Mouse (Mus musculus) hindbrain, embryonic 12.5 days (tissue): ENCODE data around the gene Bcdin3d. TPM values are rescaled to one million over a fixed set of nuclear protein-coding genes. Genes with fewer than 3 reads are reported as not detected.
A peak's percentile ranks its signal among the peaks of the same experiment; 100 is the strongest.
"Not testable (repeated sequence)": the region's sequence is repeated elsewhere in the genome, so short reads cannot be mapped to it uniquely, and the experiment has no call there.

ENCODE experiments used
- ATAC-seq: fragments of 200-750 bp; cut with Nextera tagmentation; 2 replicates; pipeline ENCODE4 v1.8.0; 2017; ENCODE audit warnings: moderate TSS enrichment; ENCODE audit not compliant: low FRiP score
- H3K27ac ChIP-seq: fragments of 300-500 bp; sonication (generic); 2 replicates; pipeline ENCODE4 v1.5.1; 2016; ENCODE audit warnings: mild to moderate bottlenecking
- H3K27me3 ChIP-seq: fragments of 300-500 bp; sonication (generic); 2 replicates; pipeline ENCODE4 v1.6.1; 2016; ENCODE audit warnings: mild to moderate bottlenecking
- H3K36me3 ChIP-seq: fragments of 300-500 bp; sonication (generic); 2 replicates; pipeline ENCODE4 v1.6.1; 2016; ENCODE audit warnings: mild to moderate bottlenecking
- H3K4me1 ChIP-seq: fragments of 300-500 bp; sonication (generic); 2 replicates; pipeline ENCODE4 v1.6.1; 2016
- H3K4me2 ChIP-seq: fragments of 300-500 bp; sonication (generic); replicated peaks from 2 replicates; pipeline ENCODE4 v1.6.1; 2016; ENCODE audit warnings: mild to moderate bottlenecking
- H3K4me3 ChIP-seq: fragments of 300-500 bp; sonication (generic); 2 replicates; pipeline ENCODE4 v1.5.1; 2016; ENCODE audit warnings: mild to moderate bottlenecking
- H3K9ac ChIP-seq: fragments of 300-500 bp; sonication (generic); 2 replicates; pipeline ENCODE4 v1.6.1; 2016; ENCODE audit warnings: mild to moderate bottlenecking, moderate library complexity
- H3K9me3 ChIP-seq: fragments of 300-500 bp; sonication (generic); replicated peaks from 2 replicates; pipeline ENCODE4 v1.6.1; 2016; ENCODE audit warnings: mild to moderate bottlenecking
- WGBS: fragments of 180-500 bp; shearing (Covaris S2); methylation state at CpG from one replicate; pipeline ENCODE4 v1.1.7; 2016; 5-methylcytosine and 5-hydroxymethylcytosine counted together
- polyA plus RNA-seq: library from polyadenylated mRNA; unstranded; fragments of >200 nt; fragmentation: Nextera tagmentation; extraction: Ambion mirVana; gene quantifications from 2 replicates; pipeline ENCODE4 v1.2.1, GENCODE M21; 2016

Bcdin3d gene
- polyA plus RNA-seq, 1 experiment from 2014 or later = 18.9 TPM

GRCm38 (mm10) chr15:99453153-99453900, 21.2 kb downstream of the Bcdin3d start:
- H3K27ac ChIP-seq = no peak overlapping the region
- H3K36me3 ChIP-seq = peaks cover 3% of the 10 kb centered on the region; the same call in 1 of the 2 replicates

DNA sequence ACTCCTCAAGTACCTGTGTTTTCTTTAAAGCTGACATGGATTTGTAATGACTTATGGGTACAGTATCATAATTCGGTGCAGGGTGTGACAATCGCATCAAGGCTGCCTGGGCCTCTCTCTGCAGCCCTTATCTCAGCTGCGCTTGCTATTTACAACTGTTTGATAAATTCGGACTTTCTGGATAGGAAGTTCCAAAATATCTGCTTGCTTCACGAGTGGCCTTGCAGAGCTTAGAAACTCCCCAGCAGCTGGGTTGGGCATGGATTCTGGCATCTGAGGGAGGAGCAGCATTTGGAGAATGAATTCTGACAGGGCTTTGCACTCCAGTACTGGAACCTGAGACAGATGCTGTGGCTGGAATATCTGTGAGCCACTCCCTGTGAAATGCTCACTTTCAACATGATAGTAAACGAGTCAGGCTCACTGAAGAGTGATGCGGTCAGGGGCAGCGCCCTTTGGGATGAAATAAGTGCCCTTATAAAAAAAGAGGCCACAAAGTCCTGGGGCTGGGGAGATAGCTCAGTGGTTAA, 24.7 kb downstream of the Bcdin3d start:
- Histone ChIP-seq H3K27me3 (no peaks in the 10 kb centered on the region), H3K36me3 (0 out of 2 replicates have a peak, but pooled peaks cover 5% of the 10 kb centered on the region), H3K4me3 (no peak overlapping the region), H3K4me1 (peaks cover 29% of the 10 kb centered on the region), H3K9me3 (no peaks in the 10 kb centered on the region), H3K9ac (no peak overlapping the region), H3K27ac (no peak overlapping the region), H3K4me2 (no peak overlapping the region)
- ATAC-seq = no peak
- 85% methylated on average over 8 of the region's 8 CpGs for WGBS

More at GRCm38 (mm10) chr15:99453153-99453900, 21.2 kb downstream of the Bcdin3d start:
- H3K4me3 ChIP-seq = no peak overlapping the region
- H3K4me1 ChIP-seq = peaks cover 48% of the 10 kb centered on the region
- H3K27me3 ChIP-seq = no peaks in the 10 kb centered on the region
- no peak overlapping the region for H3K4me2 ChIP-seq
- WGBS = 74% methylated on average over 11 of the region's 11 CpGs
- ATAC-seq = no peak
- H3K9ac ChIP-seq = no peak overlapping the region
- no peaks in the 10 kb centered on the region for H3K9me3 ChIP-seq

- no peak overlapping the region for H3K4me2 ChIP-seq
- no peaks in the 10 kb centered on the region for H3K27me3 ChIP-seq
- H3K4me3 ChIP-seq = no peak overlapping the region
- WGBS = 81% methylated on average over 9 of the region's 9 CpGs
- H3K9me3 ChIP-seq = no peaks in the 10 kb centered on the region
- no peak overlapping the region for H3K9ac ChIP-seq
- no peak; the same call in 1 of the 2 replicates for ATAC-seq
- H3K36me3 ChIP-seq = peaks cover 6% of the 10 kb centered on the region; the same call in 1 of the 2 replicates
- no peak overlapping the region for H3K27ac ChIP-seq
- peaks cover 25% of the 10 kb centered on the region for H3K4me1 ChIP-seq
These were observed 25.3 kb downstream of the Bcdin3d start for GRCm38 (mm10) chr15:99449131-99449750.

GRCm38 (mm10) chr15:99446136-99446535, 28.4 kb downstream of the Bcdin3d start:
- H3K36me3 ChIP-seq = peaks cover 12% of the 10 kb centered on the region; the same call in 1 of the 2 replicates
- not testable (repeated sequence) for H3K27ac ChIP-seq, H3K9me3 ChIP-seq, ATAC-seq, H3K4me2 ChIP-seq, H3K4me3 ChIP-seq, H3K27me3 ChIP-seq, H3K9ac ChIP-seq
- WGBS = 93% methylated on average over 10 of the region's 10 CpGs
- peaks cover 16% of the 10 kb centered on the region for H3K4me1 ChIP-seq

GRCm38 (mm10) chr15:99445567-99445966, 29.0 kb downstream of the Bcdin3d start:
- H3K4me2 ChIP-seq = no peak overlapping the region
- peak overlapping the region; percentile 13; the same call in 1 of the 2 replicates for H3K27ac ChIP-seq
- 55% methylated on average over 6 of the region's 6 CpGs for WGBS
- H3K4me1 ChIP-seq = peaks cover 22% of the 10 kb centered on the region
- peaks cover 11% of the 10 kb centered on the region; the same call in 1 of the 2 replicates for H3K36me3 ChIP-seq
- H3K27me3 ChIP-seq = no peaks in the 10 kb centered on the region
- no peak for ATAC-seq
- no peak overlapping the region for H3K4me3 ChIP-seq
- H3K9me3 ChIP-seq = no peaks in the 10 kb centered on the region
- H3K9ac ChIP-seq = no peak overlapping the region

DNA sequence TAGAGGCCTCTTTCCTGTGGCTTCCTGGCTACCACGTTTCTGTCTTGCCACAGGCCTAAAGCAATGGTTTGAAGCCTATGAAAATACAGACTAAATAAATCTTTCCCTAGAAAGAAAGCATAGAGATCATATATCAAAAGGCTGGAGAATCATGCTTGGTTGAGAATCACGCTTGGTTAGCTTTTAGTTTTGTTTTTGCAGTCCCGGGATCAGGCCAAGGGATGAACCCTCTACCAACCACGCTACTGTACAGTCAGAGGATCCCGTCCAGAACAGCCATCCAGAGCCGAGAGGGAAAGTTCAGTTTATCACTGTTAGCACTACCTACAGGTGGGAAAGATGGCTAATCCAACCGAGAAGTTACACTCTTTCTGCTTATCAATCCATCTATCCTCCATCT, 32.2 kb downstream of the Bcdin3d start:
- no peak overlapping the region for H3K9ac ChIP-seq
- no peak overlapping the region for H3K4me2 ChIP-seq
- 78% methylated on average over 7 of the region's 7 CpGs for WGBS
- no peak for ATAC-seq
- H3K9me3 ChIP-seq = no peaks in the 10 kb centered on the region
- peaks cover 29% of the 10 kb centered on the region for H3K4me1 ChIP-seq
- H3K27ac ChIP-seq = no peak overlapping the region
- no peaks in the 10 kb centered on the region for H3K27me3 ChIP-seq
- no peak overlapping the region for H3K4me3 ChIP-seq
- H3K36me3 ChIP-seq = peaks cover 15% of the 10 kb centered on the region; the same call in 1 of the 2 replicates

DNA sequence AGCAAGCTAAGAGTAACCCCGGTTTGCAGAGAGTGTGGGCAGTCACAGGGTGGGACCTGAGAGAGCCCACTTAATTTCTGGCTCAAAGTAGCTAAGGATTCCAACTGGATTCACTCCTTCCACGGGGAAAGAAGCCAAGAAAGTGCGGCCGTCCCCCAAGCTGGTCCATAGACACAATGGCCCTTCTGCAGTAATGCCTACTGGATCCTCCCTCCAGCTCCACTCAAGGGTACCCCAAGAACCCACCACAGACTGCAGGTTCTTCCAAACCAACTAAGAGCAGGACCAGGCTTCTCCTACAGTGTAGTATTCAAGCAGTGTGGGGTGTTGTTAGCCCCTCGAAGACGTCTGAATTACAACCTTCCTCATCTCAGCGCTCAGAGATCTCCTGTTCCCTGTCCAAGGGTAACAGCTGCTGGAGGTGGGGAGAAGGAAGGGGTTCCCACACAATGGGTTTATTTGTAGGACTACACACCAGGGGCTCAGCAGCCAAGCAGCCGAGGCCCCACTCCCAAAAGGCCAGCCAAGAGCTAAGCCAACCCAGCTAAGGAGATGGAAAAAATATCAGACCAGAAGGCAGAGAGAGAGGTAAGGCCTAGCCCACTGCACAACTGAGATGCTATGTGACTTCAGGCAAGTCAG, 33.6 kb downstream of the Bcdin3d start:
- Histone ChIP-seq H3K4me1 (peaks cover 40% of the 10 kb centered on the region), H3K36me3 (peaks cover 15% of the 10 kb centered on the region; the same call in 1 of the 2 replicates), H3K4me2 (no peak overlapping the region), H3K27me3 (no peaks in the 10 kb centered on the region), H3K4me3 (no peak overlapping the region), H3K9ac (no peak overlapping the region), H3K9me3 (no peaks in the 10 kb centered on the region), H3K27ac (peak overlapping the region; percentile 74)
- no peak for ATAC-seq
- WGBS = 63% methylated on average over 8 of the region's 8 CpGs

GRCm38 (mm10) chr15:99440112-99440815, 34.3 kb downstream of the Bcdin3d start:
- Histone ChIP-seq H3K27me3 (no peaks in the 10 kb centered on the region), H3K9ac (no peak overlapping the region), H3K4me2 (no peak overlapping the region), H3K27ac (peak overlapping the region; percentile 74), H3K9me3 (no peaks in the 10 kb centered on the region), H3K4me3 (no peak overlapping the region), H3K36me3 (peaks cover 14% of the 10 kb centered on the region; the same call in 1 of the 2 replicates), H3K4me1 (peaks cover 41% of the 10 kb centered on the region)
- ATAC-seq = peak; percentile 67
- 38% methylated on average over 2 of the region's 2 CpGs for WGBS

DNA sequence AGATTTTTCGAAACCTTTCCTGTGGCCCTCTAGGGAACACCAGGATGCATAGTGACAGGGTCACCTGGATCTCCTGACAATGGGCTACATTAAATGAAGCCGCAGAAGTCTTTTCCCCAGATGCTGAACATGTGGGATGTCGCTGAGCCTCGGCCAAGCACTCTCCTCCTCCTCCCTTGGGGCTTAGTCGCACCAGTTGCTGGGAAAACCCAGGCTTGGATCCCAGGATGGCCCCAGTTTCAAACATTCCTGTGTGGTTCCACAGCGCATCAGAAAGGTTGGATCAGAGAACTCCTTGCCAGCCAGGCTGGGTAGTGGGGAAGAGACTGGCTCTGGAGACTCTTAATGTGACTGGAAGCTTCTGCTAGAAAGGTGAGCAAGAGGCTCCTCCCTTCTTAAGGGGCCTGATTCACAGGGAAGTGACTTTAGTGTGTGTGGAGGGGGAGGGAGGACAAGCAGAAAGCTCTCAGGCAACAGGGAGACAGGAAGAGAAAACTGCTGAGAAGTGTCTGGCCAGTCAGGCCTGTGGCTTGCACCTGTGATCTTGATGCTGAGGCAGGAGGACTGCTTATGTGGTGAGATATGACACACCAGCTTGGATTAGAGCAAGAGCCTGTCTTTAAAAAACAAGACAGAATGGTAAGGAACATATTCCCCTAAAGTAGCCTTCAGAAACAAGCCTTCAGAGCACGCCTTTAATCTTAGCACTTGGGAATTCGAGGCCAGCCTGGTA, 35.4 kb downstream of the Bcdin3d start:
- no peak for ATAC-seq
- 74% methylated on average over 8 of the region's 8 CpGs for WGBS
- Histone ChIP-seq H3K27ac (no peak overlapping the region), H3K4me2 (no peak overlapping the region), H3K9ac (no peak overlapping the region), H3K4me1 (peaks cover 46% of the 10 kb centered on the region), H3K4me3 (no peak overlapping the region), H3K9me3 (no peaks in the 10 kb centered on the region), H3K27me3 (no peaks in the 10 kb centered on the region), H3K36me3 (peaks cover 10% of the 10 kb centered on the region; the same call in 1 of the 2 replicates)

- no peak overlapping the region for H3K27ac ChIP-seq
- no peak overlapping the region for H3K4me3 ChIP-seq
- H3K4me1 ChIP-seq = peaks cover 41% of the 10 kb centered on the region
- WGBS = 87% methylated on average over 12 of the region's 12 CpGs
- peaks cover 45% of the 10 kb centered on the region for H3K36me3 ChIP-seq
- no peak overlapping the region for H3K4me2 ChIP-seq
- H3K9ac ChIP-seq = no peak overlapping the region
- H3K27me3 ChIP-seq = no peaks in the 10 kb centered on the region
- no peaks in the 10 kb centered on the region for H3K9me3 ChIP-seq
- ATAC-seq = no peak
These were observed 40.6 kb downstream of the Bcdin3d start for GRCm38 (mm10) chr15:99433913-99434312.

GRCm38 (mm10) chr15:99433081-99433718, 41.3 kb downstream of the Bcdin3d start:
- Histone ChIP-seq H3K4me3 (no peak overlapping the region), H3K4me2 (no peak overlapping the region), H3K27me3 (no peaks in the 10 kb centered on the region), H3K36me3 (peaks cover 45% of the 10 kb centered on the region), H3K9ac (no peak overlapping the region), H3K9me3 (no peaks in the 10 kb centered on the region), H3K4me1 (peaks cover 37% of the 10 kb centered on the region), H3K27ac (no peak overlapping the region)
- ATAC-seq = no peak
- whole genome bisulfite sequencing = 92% methylated on average over 16 of the region's 16 CpGs
